Mouse (Mus musculus): ENCODE measurements around the gene Ewsr1. TPM values are rescaled to one million over a fixed set of nuclear protein-coding genes. Genes with fewer than 3 reads are reported as not detected.

Ewsr1 gene
- total and polyA plus RNA-seq, 3 experiments = 452 to 1,336 (median 570) TPM

GRCm38 (mm10) chr11:5057541-5057855, 41.6 kb downstream of the Ewsr1 start:
- Histone ChIP-seq H3K9ac (ENCODE audit: control insufficient read depth, low read depth, low read length, poor library complexity, severe bottlenecking) (no peak overlapping the region; the same call in 1 of the 2 replicates), H3K9me3 (replicated peaks; ENCODE audit: insufficient read depth, low read length) (no peaks in the 10 kb centered on the region), H3K79me2 (ENCODE audit: control insufficient read depth, insufficient read depth, low read length, poor library complexity) (no peaks in the 10 kb centered on the region), H3K4me1 (ENCODE audit: control insufficient read depth in 1 of 2, insufficient read depth in 2 of 2, low read length in 2 of 2) (peaks cover 0 to 4% of the 10 kb centered on the region in 2 experiments; a peak in 1 of 4 replicates), H3K36me3 (ENCODE audit: control insufficient read depth in 1 of 2, insufficient read depth in 2 of 2, low read length in 2 of 2) (no peaks in the 10 kb centered on the region; a peak in 1 of 4 replicates), H3K4me3 (ENCODE audit: control insufficient read depth in 1 of 2, insufficient read depth in 1 of 2, low read depth in 2 of 2, low read length in 2 of 2) (peak overlapping the region; percentile 54 to 64; a peak in 3 of 4 replicates), H3K27me3 (ENCODE audit: control insufficient read depth in 1 of 2, insufficient read depth in 2 of 2, low read length in 2 of 2) (peaks cover 9 to 14% of the 10 kb centered on the region in 2 experiments), H3K27ac (ENCODE audit: control insufficient read depth, low read depth, low read length) (no peak overlapping the region)
- TF ChIP-seq ZMIZ1 (IDR thresholded peaks at IDR 0.05; ENCODE audit: low read depth, low read length) (0 out of 2 replicates have a peak, but pooled peaks have one; percentile 8), HCFC1 (IDR thresholded peaks at IDR 0.05; ENCODE audit: low read depth, low read length) (no peak)
- DNase-seq (ENCODE audit: low read depth, low spot score) = no peak

- no peak overlapping the region for H3K9ac ChIP-seq (ENCODE audit: control insufficient read depth, low read depth, low read length, poor library complexity, severe bottlenecking)
- TF ChIP-seq TCF12 (IDR thresholded peaks at IDR 0.05; ENCODE audit: low read depth, low read length) (no peak), ZMIZ1 (IDR thresholded peaks at IDR 0.05; ENCODE audit: low read depth, low read length) (no peak), ZNF384 (IDR thresholded peaks at IDR 0.05; ENCODE audit: low read depth, low read length) (no peak), HCFC1 (IDR thresholded peaks at IDR 0.05; ENCODE audit: low read depth, low read length) (no peak), EP300 (IDR thresholded peaks at IDR 0.05; ENCODE audit: low read depth in 1 of 2, low read length in 2 of 2) (no peak), ETS1 (IDR thresholded peaks at IDR 0.05; ENCODE audit: low read depth, low read length) (no peak), ELF1 (IDR thresholded peaks at IDR 0.05; ENCODE audit: low read depth, low read length) (no peak), E2F4 (IDR thresholded peaks at IDR 0.05; ENCODE audit: borderline replicate concordance, low read depth, low read length) (no peak), SIN3A (IDR thresholded peaks at IDR 0.05; ENCODE audit: low read length) (no peak), MEF2A (IDR thresholded peaks at IDR 0.05; ENCODE audit: extremely low read depth, insufficient replicate concordance, low read depth, low read length, poor library complexity, severe bottlenecking) (no peak), RAD21 (IDR thresholded peaks at IDR 0.05; ENCODE audit: low read depth, low read length) (no peak), CTCF (IDR thresholded peaks at IDR 0.05 in 2 of 3, conservative IDR thresholded peaks at IDR 0.05 in 1 of 3; ENCODE audit: control insufficient read depth in 1 of 3, insufficient read depth in 1 of 3, low read depth in 2 of 3, low read length in 3 of 3, poor library complexity in 1 of 3, severe bottlenecking in 1 of 3) (no peak), GATA1 (IDR thresholded peaks at IDR 0.05; ENCODE audit: low read depth, low read length) (no peak), JUND (IDR thresholded peaks at IDR 0.05; ENCODE audit: low read depth, low read length) (no peak), MYC (IDR thresholded peaks at IDR 0.05; ENCODE audit: low read depth, low read length) (no peak)
- H3K27ac ChIP-seq (ENCODE audit: control insufficient read depth, low read depth, low read length) = no peak overlapping the region
- peaks cover 9 to 14% of the 10 kb centered on the region in 2 experiments for H3K27me3 ChIP-seq (ENCODE audit: control insufficient read depth in 1 of 2, insufficient read depth in 2 of 2, low read length in 2 of 2)
- H3K36me3 ChIP-seq (ENCODE audit: control insufficient read depth in 1 of 2, insufficient read depth in 2 of 2, low read length in 2 of 2) = no peaks in the 10 kb centered on the region; a peak in 1 of 4 replicates
- peaks cover 0 to 4% of the 10 kb centered on the region in 2 experiments; a peak in 1 of 4 replicates for H3K4me1 ChIP-seq (ENCODE audit: control insufficient read depth in 1 of 2, insufficient read depth in 2 of 2, low read length in 2 of 2)
- no peaks in the 10 kb centered on the region for H3K9me3 ChIP-seq (replicated peaks; ENCODE audit: insufficient read depth, low read length)
- H3K79me2 ChIP-seq (ENCODE audit: control insufficient read depth, insufficient read depth, low read length, poor library complexity) = no peaks in the 10 kb centered on the region
- no peak overlapping the region for H3K4me3 ChIP-seq (ENCODE audit: control insufficient read depth in 1 of 2, insufficient read depth in 1 of 2, low read depth in 2 of 2, low read length in 2 of 2)
- no peak for DNase-seq (ENCODE audit: low read depth, low spot score)
Measured at GRCm38 (mm10) chr11:5057064-5057463, 42.0 kb downstream of the Ewsr1 start.
